Mouse (Mus musculus): ENCODE results near the gene Ncor2. TPM values are rescaled to one million over a fixed set of nuclear protein-coding genes. Genes with fewer than 3 reads are reported as not detected.

Gene Ncor2
- polyA plus RNA-seq, 1 experiment from 2014 or later: 19.9 TPM

DNA sequence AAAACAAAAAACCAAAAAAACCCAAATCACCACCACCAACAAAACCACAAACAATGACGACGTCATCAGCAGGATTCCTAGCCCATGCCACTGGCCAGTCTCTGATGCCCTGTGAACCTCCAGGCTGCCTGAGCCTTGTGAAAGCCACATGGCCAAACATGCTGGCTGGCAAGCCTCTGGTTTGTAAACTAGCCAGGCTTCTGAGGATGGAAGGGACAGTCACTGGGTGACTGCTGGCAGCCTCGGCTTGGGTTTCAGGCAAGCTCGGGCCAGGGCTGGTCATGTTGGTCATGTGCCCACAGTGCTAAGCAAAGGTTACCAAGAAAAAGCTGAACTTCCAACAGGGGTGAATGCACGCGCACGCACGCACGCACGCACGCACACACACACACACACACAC, 157.7 kb downstream of the Ncor2 start:
- H3K9ac ChIP-seq (ENCODE audit: low read depth, low read length): 0 out of 2 replicates have a peak overlapping the region, but pooled peaks have one; percentile 14
- no peaks in the 10 kb centered on the region for H3K9me3 ChIP-seq (replicated peaks; ENCODE audit: control insufficient read depth, low read length, poor library complexity, severe bottlenecking)
- no peak overlapping the region for H3K4me2 ChIP-seq (ENCODE audit: low read length)
- no peaks in the 10 kb centered on the region for H3K27me3 ChIP-seq (ENCODE audit: control insufficient read depth, insufficient read depth, low read depth, low read length)
- H3K4me3 ChIP-seq (ENCODE audit: low read depth, low read length): no peak overlapping the region
- H3K36me3 ChIP-seq (ENCODE audit: control insufficient read depth, insufficient read depth, low read length): peaks cover 49% of the 10 kb centered on the region
- peak overlapping the region; percentile 67; the same call in 1 of the 2 replicates for H3K27ac ChIP-seq (ENCODE audit: low read length)
- WGBS: 86% methylated on average over 11 of the region's 11 CpGs
- H3K4me1 ChIP-seq (ENCODE audit: control insufficient read depth, insufficient read depth, low read length): no peaks in the 10 kb centered on the region
- ATAC-seq: no peak

- H3K27me3 ChIP-seq (ENCODE audit: control insufficient read depth, insufficient read depth, low read depth, low read length): no peaks in the 10 kb centered on the region
These were observed 159.9 kb downstream of the Ncor2 start for GRCm38 (mm10) chr5:125019099-125019498.

GRCm38 (mm10) chr5:125017332-125017731, 161.7 kb downstream of the Ncor2 start:
- Histone ChIP-seq H3K36me3 (ENCODE audit: control insufficient read depth, insufficient read depth, low read length) (peaks cover 28% of the 10 kb centered on the region), H3K27ac (ENCODE audit: low read length) (no peak overlapping the region; the same call in 1 of the 2 replicates), H3K4me1 (ENCODE audit: control insufficient read depth, insufficient read depth, low read length) (no peaks in the 10 kb centered on the region), H3K4me3 (ENCODE audit: low read depth, low read length) (no peak overlapping the region), H3K9ac (ENCODE audit: low read depth, low read length) (no peak overlapping the region), H3K9me3 (replicated peaks; ENCODE audit: control insufficient read depth, low read length, poor library complexity, severe bottlenecking) (no peaks in the 10 kb centered on the region), H3K4me2 (ENCODE audit: low read length) (no peak overlapping the region), H3K27me3 (ENCODE audit: control insufficient read depth, insufficient read depth, low read depth, low read length) (no peaks in the 10 kb centered on the region)
- no peak for ATAC-seq
- WGBS: 64% methylated on average over 15 of the region's 15 CpGs

More at GRCm38 (mm10) chr5:125019099-125019498, 159.9 kb downstream of the Ncor2 start:
- Histone ChIP-seq H3K36me3 (ENCODE audit: control insufficient read depth, insufficient read depth, low read length) (peaks cover 41% of the 10 kb centered on the region), H3K27ac (ENCODE audit: low read length) (no peak overlapping the region), H3K9me3 (replicated peaks; ENCODE audit: control insufficient read depth, low read length, poor library complexity, severe bottlenecking) (no peaks in the 10 kb centered on the region), H3K4me2 (ENCODE audit: low read length) (no peak overlapping the region), H3K4me3 (ENCODE audit: low read depth, low read length) (no peak overlapping the region), H3K4me1 (ENCODE audit: control insufficient read depth, insufficient read depth, low read length) (no peaks in the 10 kb centered on the region), H3K9ac (ENCODE audit: low read depth, low read length) (no peak overlapping the region)
- 85% methylated on average over 5 of the region's 5 CpGs for WGBS
- ATAC-seq: no peak

DNA sequence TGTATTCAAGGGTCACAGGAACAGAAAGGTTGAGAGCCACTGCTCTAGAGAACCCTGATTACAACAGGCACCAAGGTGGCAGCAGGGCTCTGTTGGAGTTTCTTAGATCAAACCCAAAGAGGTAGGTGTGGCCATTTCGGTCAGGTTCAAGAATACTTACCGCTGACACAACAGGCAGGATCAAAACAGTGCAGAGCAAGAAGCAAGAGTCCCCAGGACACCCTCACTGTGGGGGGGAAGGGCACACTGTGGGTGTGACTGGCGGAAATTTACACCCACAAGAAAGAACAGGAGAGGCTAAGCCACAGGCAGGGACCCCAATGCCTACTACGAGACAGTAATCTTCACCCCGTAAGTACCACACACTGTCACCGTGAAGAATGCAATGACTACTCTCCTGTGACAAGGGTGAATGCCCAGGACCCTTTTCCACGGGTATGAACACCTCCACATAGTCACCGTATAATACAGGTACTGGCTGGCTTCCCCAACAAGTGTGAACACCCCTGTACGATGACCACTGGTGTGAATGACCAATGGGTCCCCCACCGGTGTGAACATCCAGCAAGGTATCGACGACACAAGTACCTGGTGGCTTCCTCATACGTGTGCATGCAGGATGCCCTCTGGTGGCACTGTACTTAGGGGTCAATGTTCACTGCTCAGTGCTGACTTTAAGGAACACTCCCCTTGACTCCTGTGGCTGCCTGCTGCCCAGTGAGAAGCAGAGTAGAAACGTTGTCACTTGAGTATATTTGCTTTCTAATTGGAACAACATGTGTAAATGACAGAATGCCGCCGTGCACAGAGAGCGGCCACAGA, 162.4 kb downstream of the Ncor2 start:
- no peak overlapping the region for H3K4me2 ChIP-seq (ENCODE audit: low read length)
- no peaks in the 10 kb centered on the region for H3K27me3 ChIP-seq (ENCODE audit: control insufficient read depth, insufficient read depth, low read depth, low read length)
- WGBS: 88% methylated on average over 17 of the region's 17 CpGs
- no peak overlapping the region for H3K27ac ChIP-seq (ENCODE audit: low read length)
- no peaks in the 10 kb centered on the region for H3K4me1 ChIP-seq (ENCODE audit: control insufficient read depth, insufficient read depth, low read length)
- peaks cover 28% of the 10 kb centered on the region for H3K36me3 ChIP-seq (ENCODE audit: control insufficient read depth, insufficient read depth, low read length)
- no peak for ATAC-seq
- H3K4me3 ChIP-seq (ENCODE audit: low read depth, low read length): no peak overlapping the region
- H3K9me3 ChIP-seq (replicated peaks; ENCODE audit: control insufficient read depth, low read length, poor library complexity, severe bottlenecking): no peaks in the 10 kb centered on the region
- no peak overlapping the region for H3K9ac ChIP-seq (ENCODE audit: low read depth, low read length)

GRCm38 (mm10) chr5:125015576-125015975, 163.4 kb downstream of the Ncor2 start:
- Histone ChIP-seq H3K9ac (ENCODE audit: low read depth, low read length) (no peak overlapping the region), H3K4me2 (ENCODE audit: low read length) (no peak overlapping the region), H3K27me3 (ENCODE audit: control insufficient read depth, insufficient read depth, low read depth, low read length) (no peaks in the 10 kb centered on the region), H3K27ac (ENCODE audit: low read length) (no peak overlapping the region), H3K36me3 (ENCODE audit: control insufficient read depth, insufficient read depth, low read length) (peaks cover 28% of the 10 kb centered on the region), H3K4me3 (ENCODE audit: low read depth, low read length) (no peak overlapping the region), H3K9me3 (replicated peaks; ENCODE audit: control insufficient read depth, low read length, poor library complexity, severe bottlenecking) (no peaks in the 10 kb centered on the region), H3K4me1 (ENCODE audit: control insufficient read depth, insufficient read depth, low read length) (no peaks in the 10 kb centered on the region)
- no peak for ATAC-seq
- WGBS: 90% methylated on average over 9 of the region's 9 CpGs

DNA sequence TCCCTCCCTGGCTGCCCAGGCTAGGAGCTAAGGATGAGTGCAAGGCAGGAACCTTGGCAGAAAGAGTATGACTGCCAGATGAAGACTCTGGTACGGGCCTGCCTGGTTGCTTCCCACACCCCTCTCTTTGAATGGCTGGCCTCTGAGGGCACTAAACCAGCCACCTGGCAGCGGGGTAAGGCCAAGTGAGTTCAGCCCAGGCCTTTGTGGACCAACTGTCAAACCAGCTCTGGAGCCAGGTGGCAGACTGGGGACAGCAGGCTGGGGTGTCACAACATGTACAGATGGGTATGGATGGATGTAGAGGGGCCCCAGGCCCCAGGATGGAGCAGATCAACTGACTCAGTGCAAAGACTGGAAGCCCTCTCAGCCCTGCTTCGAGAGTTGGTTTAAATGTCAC, 164.0 kb downstream of the Ncor2 start:
- H3K27ac ChIP-seq (ENCODE audit: low read length): no peak overlapping the region
- H3K4me2 ChIP-seq (ENCODE audit: low read length): no peak overlapping the region
- no peak overlapping the region for H3K4me3 ChIP-seq (ENCODE audit: low read depth, low read length)
- H3K36me3 ChIP-seq (ENCODE audit: control insufficient read depth, insufficient read depth, low read length): peaks cover 28% of the 10 kb centered on the region
- no peaks in the 10 kb centered on the region for H3K27me3 ChIP-seq (ENCODE audit: control insufficient read depth, insufficient read depth, low read depth, low read length)
- no peak overlapping the region for H3K9ac ChIP-seq (ENCODE audit: low read depth, low read length)
- no peaks in the 10 kb centered on the region for H3K9me3 ChIP-seq (replicated peaks; ENCODE audit: control insufficient read depth, low read length, poor library complexity, severe bottlenecking)
- WGBS: 90% methylated on average over 3 of the region's 3 CpGs
- no peaks in the 10 kb centered on the region for H3K4me1 ChIP-seq (ENCODE audit: control insufficient read depth, insufficient read depth, low read length)
- no peak for ATAC-seq

DNA sequence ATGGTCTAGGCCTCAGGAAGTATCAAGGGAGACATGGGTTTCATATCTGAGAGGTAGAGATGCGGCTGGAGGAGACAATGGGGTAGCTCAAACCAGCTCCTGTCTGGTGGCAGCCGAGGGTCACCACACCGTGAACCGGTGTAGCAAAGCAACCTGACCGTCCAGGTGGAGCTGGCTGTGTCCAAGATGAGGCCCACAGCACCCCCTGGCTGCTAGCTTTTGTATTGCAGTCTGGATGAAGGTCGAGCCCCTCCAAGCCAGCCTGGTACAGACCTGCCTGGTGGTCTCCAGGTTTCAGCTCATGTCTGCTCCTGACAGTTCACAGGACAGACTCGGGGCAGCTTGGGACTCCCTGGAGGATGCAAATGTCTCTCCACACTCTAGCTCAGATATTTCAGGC, 164.5 kb downstream of the Ncor2 start:
- no peak overlapping the region for H3K4me2 ChIP-seq (ENCODE audit: low read length)
- H3K27me3 ChIP-seq (ENCODE audit: control insufficient read depth, insufficient read depth, low read depth, low read length): no peaks in the 10 kb centered on the region
- peaks cover 28% of the 10 kb centered on the region for H3K36me3 ChIP-seq (ENCODE audit: control insufficient read depth, insufficient read depth, low read length)
- no peak for ATAC-seq
- 55% methylated on average over 7 of the region's 7 CpGs for WGBS
- no peaks in the 10 kb centered on the region for H3K4me1 ChIP-seq (ENCODE audit: control insufficient read depth, insufficient read depth, low read length)
- H3K27ac ChIP-seq (ENCODE audit: low read length): no peak overlapping the region
- H3K9ac ChIP-seq (ENCODE audit: low read depth, low read length): no peak overlapping the region
- H3K9me3 ChIP-seq (replicated peaks; ENCODE audit: control insufficient read depth, low read length, poor library complexity, severe bottlenecking): no peaks in the 10 kb centered on the region
- H3K4me3 ChIP-seq (ENCODE audit: low read depth, low read length): no peak overlapping the region

GRCm38 (mm10) chr5:125011628-125012027, 167.4 kb downstream of the Ncor2 start:
- Histone ChIP-seq H3K4me1 (ENCODE audit: control insufficient read depth, insufficient read depth, low read length) (no peaks in the 10 kb centered on the region), H3K9me3 (replicated peaks; ENCODE audit: control insufficient read depth, low read length, poor library complexity, severe bottlenecking) (no peaks in the 10 kb centered on the region), H3K9ac (ENCODE audit: low read depth, low read length) (no peak overlapping the region), H3K27ac (ENCODE audit: low read length) (no peak overlapping the region), H3K27me3 (ENCODE audit: control insufficient read depth, insufficient read depth, low read depth, low read length) (no peaks in the 10 kb centered on the region), H3K4me2 (ENCODE audit: low read length) (no peak overlapping the region), H3K36me3 (ENCODE audit: control insufficient read depth, insufficient read depth, low read length) (peaks cover 9% of the 10 kb centered on the region), H3K4me3 (ENCODE audit: low read depth, low read length) (no peak overlapping the region)
- no peak for ATAC-seq
- 94% methylated on average over 8 of the region's 8 CpGs for WGBS

DNA sequence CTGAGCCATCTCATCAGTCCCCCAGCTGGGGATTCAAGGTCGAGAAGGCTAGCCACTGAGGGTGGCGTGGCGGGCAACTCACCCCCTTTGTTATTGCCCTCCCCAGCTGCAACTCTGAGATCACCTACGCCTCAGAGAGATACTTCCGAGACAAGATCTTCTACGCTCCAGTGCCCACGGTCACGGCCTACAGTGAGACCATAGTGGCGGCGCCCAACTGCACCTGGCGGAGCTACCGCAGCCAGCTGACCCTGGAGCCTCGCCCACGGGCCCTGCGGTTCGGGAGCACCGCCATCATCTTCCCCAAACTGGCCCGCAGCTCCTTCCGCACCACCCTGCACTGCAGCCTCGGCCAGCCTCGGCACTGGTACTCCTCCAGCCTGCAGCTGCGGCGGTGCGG, 167.9 kb downstream of the Ncor2 start:
- Histone ChIP-seq H3K9ac (ENCODE audit: low read depth, low read length) (no peak overlapping the region), H3K4me2 (ENCODE audit: low read length) (no peak overlapping the region), H3K27me3 (ENCODE audit: control insufficient read depth, insufficient read depth, low read depth, low read length) (no peaks in the 10 kb centered on the region), H3K27ac (ENCODE audit: low read length) (no peak overlapping the region), H3K4me1 (ENCODE audit: control insufficient read depth, insufficient read depth, low read length) (peaks cover under 1% of the 10 kb centered on the region; the same call in 1 of the 2 replicates), H3K9me3 (replicated peaks; ENCODE audit: control insufficient read depth, low read length, poor library complexity, severe bottlenecking) (no peaks in the 10 kb centered on the region), H3K36me3 (ENCODE audit: control insufficient read depth, insufficient read depth, low read length) (peaks cover 7% of the 10 kb centered on the region; the same call in 1 of the 2 replicates), H3K4me3 (ENCODE audit: low read depth, low read length) (no peak overlapping the region)
- no peak for ATAC-seq
- WGBS: 89% methylated on average over 24 of the region's 24 CpGs
